Mouse (Mus musculus) gastrocnemius, postnatal 4 days (tissue): ENCODE results near the gene Pdzd2. TPM values are rescaled to one million over a fixed set of nuclear protein-coding genes. Genes with fewer than 3 reads are reported as not detected.

ENCODE experiments used
- DNase-seq, 2 experiments: peaks; one replicate each; pipeline ENCODE4 v3.0.0; 2021 to 2022; ENCODE audit warnings: low spot score in 2 of 2, mixed read lengths in 2 of 2
- total RNA-seq, 2 experiments: library from RNA; stranded (reverse); gene quantifications; 2 replicates each; pipeline ENCODE4 v1.2.3; 2021

Pdzd2 gene
- total RNA-seq, 2 experiments from 2014 or later, result 50.8 to 58.0 TPM

- no peak for DNase-seq
Observed at GRCm38 (mm10) chr15:12362001-12362700, 377.6 kb downstream of the Pdzd2 start.

GRCm38 (mm10) chr15:12360519-12361212 is 379.1 kb downstream of the Pdzd2 start:
- no peak for DNase-seq

- DNase-seq, result no peak
Observed at GRCm38 (mm10) chr15:12358384-12358783, 381.3 kb downstream of the Pdzd2 start.

- no peak for DNase-seq
Observed at GRCm38 (mm10) chr15:12357459-12357858, 382.3 kb downstream of the Pdzd2 start.

GRCm38 (mm10) chr15:12355907-12356306 is 383.8 kb downstream of the Pdzd2 start:
- DNase-seq, result no peak

GRCm38 (mm10) chr15:12355261-12355660 is 384.5 kb downstream of the Pdzd2 start:
- DNase-seq, result no peak

GRCm38 (mm10) chr15:12354281-12354810 is 385.4 kb downstream of the Pdzd2 start:
- DNase-seq, result no peak

- DNase-seq, result no peak
Observed at GRCm38 (mm10) chr15:12351470-12351869, 388.3 kb downstream of the Pdzd2 start.

GRCm38 (mm10) chr15:12349840-12350239 is 389.9 kb downstream of the Pdzd2 start:
- DNase-seq, result no peak

- no peak for DNase-seq
Observed at GRCm38 (mm10) chr15:12348950-12349349, 390.8 kb downstream of the Pdzd2 start.

GRCm38 (mm10) chr15:12346916-12347315 is 392.8 kb downstream of the Pdzd2 start:
- DNase-seq, result no peak

GRCm38 (mm10) chr15:12341401-12341758 is 398.3 kb downstream of the Pdzd2 start:
- DNase-seq, result no peak

- no peak for DNase-seq
Observed at GRCm38 (mm10) chr15:12340536-12341400, 399.0 kb downstream of the Pdzd2 start.

GRCm38 (mm10) chr15:12337779-12338137 is 402.0 kb downstream of the Pdzd2 start:
- no peak for DNase-seq

- DNase-seq, result no peak
Observed at GRCm38 (mm10) chr15:12337030-12337778, 402.5 kb downstream of the Pdzd2 start.

- no peak for DNase-seq
Observed at GRCm38 (mm10) chr15:12334381-12334780, 405.3 kb downstream of the Pdzd2 start.

- DNase-seq, result no peak
Observed at GRCm38 (mm10) chr15:12331300-12331699, 408.4 kb downstream of the Pdzd2 start.

GRCm38 (mm10) chr15:12330892-12331291 is 408.8 kb downstream of the Pdzd2 start:
- no peak for DNase-seq

- DNase-seq, result no peak
Observed at GRCm38 (mm10) chr15:12330389-12330788, 409.3 kb downstream of the Pdzd2 start.

- no peak for DNase-seq
Observed at GRCm38 (mm10) chr15:12324326-12324725, 415.4 kb downstream of the Pdzd2 start.
